Mouse (Mus musculus): ENCODE results near the gene Hp1bp3. TPM values are rescaled to one million over a fixed set of nuclear protein-coding genes. Genes with fewer than 3 reads are reported as not detected.

The Hp1bp3 gene
- polyA plus RNA-seq, 1 experiment from 2014 or later: 193 TPM

DNA sequence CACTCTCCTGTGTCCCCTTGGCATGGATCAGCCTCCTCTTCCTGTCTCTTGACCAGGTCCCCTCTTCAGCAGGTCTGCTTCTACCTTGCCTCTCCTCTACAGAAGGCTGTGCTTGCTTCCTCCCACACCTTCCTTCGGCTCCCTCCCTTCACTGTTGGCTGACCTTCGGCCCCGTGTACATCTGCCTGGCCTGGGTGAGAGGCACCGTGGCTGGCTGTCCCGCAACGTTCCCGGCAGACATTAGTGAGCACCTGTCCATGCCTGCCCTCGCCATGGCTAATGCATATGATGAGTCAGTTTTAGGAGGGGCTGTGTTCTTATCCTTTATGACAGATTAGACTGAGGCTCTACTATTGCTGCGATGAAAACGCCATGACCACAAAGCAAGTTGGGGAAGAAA lies 51.8 kb downstream of the Hp1bp3 start:
- Histone ChIP-seq H3K4me3 (replicated peaks) (no peak overlapping the region), H3K9ac (replicated peaks) (no peak overlapping the region), H3K9me3 (no peaks in the 10 kb centered on the region), H3K27me3 (peaks cover 33% of the 10 kb centered on the region), H3K4me1 (replicated peaks) (0 out of 2 replicates have a peak, but pooled peaks cover 3% of the 10 kb centered on the region), H3K27ac (no peak overlapping the region), H3K4me2 (no peak overlapping the region), H3K36me3 (no peaks in the 10 kb centered on the region)
- ATAC-seq (ENCODE audit: insufficient number of reproducible peaks, insufficient read depth, low FRiP score, low TSS enrichment, low read depth): no peak
- 85% methylated on average over 10 of the region's 10 CpGs for WGBS

DNA sequence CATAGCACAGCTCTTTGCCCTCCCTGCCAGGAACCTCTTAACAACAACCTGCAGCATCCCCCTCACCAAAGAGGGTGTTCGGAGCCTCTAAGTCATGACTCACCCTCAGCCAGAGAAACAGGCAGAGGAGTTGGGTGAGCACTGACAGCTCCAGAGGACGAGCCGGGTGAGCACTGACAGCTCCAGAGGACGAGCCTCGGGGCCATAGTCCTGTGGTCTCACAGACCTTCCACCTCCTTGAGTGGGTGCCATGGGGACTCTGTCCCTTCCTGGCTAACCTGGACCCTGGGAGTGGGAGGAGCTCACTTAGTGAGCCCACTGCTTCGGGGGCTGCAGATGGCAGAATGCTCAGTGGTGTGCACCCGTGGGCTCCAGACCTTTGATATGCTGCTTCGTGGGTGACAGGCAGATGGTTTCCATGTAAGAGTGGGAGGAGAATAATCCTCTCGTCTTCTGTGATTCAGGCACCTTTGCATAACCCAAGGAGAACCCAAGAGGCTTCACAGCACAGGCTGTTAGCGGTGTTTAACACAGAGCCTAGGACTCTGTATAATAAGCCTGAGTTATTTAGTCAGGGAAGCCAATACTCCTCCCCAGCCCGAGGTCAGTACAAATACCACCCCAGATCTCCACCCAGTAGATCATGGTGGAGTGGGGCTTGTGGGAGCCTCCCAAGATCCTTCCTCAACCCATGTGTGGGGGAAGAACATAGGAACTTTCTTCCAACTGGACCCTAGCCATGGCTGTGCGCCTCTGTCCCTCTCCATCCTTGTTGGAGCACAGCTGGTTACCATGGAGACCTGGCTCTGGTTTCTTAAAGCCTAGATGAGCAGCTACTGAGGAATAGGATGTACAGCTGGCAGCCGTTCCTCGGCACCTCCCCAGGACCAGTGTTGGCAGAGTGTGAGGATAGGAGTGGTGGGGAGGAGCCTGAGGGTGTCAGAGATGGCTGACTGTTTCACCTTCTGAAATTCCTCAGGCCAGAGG lies 56.2 kb downstream of the Hp1bp3 start:
- Histone ChIP-seq H3K4me3 (replicated peaks) (no peak overlapping the region), H3K4me2 (no peak overlapping the region), H3K27me3 (peaks cover 12% of the 10 kb centered on the region), H3K27ac (no peak overlapping the region), H3K4me1 (replicated peaks) (no peaks in the 10 kb centered on the region), H3K36me3 (no peaks in the 10 kb centered on the region), H3K9me3 (no peaks in the 10 kb centered on the region), H3K9ac (replicated peaks) (no peak overlapping the region)
- whole genome bisulfite sequencing: 68% methylated on average over 14 of the region's 14 CpGs
- no peak for ATAC-seq (ENCODE audit: insufficient number of reproducible peaks, insufficient read depth, low FRiP score, low TSS enrichment, low read depth)

DNA sequence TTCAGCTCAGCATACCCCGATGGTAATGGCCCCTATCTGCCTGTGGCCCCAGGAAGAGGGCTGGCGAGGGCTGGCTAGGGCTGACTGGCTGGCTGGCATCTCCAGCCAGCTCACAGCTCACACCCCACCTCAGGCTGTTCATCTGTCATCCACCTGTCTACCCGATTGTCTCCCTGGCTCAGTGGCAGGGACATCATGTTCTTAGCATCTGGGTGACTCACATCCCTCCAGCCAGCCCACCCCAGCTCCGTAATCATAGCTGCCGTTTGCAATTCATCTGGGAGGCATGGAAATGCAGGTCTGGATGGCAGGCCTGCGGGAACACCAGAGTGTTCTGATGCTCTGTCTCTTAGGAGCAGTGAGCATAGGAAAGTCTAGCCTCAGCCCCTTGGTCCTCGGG lies 62.2 kb downstream of the Hp1bp3 start:
- Histone ChIP-seq H3K27ac (no peak overlapping the region), H3K36me3 (no peaks in the 10 kb centered on the region), H3K4me3 (replicated peaks) (no peak overlapping the region), H3K4me2 (no peak overlapping the region), H3K9me3 (no peaks in the 10 kb centered on the region), H3K27me3 (peaks cover 3% of the 10 kb centered on the region; the same call in 1 of the 2 replicates), H3K4me1 (replicated peaks) (no peaks in the 10 kb centered on the region), H3K9ac (replicated peaks) (no peak overlapping the region)
- WGBS: 66% methylated on average over 7 of the region's 7 CpGs
- ATAC-seq (ENCODE audit: insufficient number of reproducible peaks, insufficient read depth, low FRiP score, low TSS enrichment, low read depth): no peak

DNA sequence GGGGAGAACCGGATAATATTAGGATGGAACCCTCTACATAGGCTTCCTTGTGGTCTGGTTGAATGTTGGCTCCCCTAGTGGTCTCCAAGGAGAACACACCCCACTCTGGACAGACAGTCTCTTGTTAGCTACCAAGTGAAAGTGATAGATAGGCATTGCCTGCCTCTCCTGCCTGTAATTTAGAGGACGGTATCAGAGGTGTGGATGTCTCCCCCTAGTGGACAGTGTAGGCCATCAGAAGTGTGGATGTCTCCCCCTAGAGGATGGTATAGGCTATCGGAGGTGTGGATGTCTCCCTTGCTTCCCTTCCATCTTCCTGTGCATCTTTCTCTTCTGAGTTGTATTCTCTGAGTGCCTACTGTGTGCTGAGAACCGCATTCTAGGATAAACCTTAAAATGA lies 66.7 kb downstream of the Hp1bp3 start:
- no peak for ATAC-seq (ENCODE audit: insufficient number of reproducible peaks, insufficient read depth, low FRiP score, low TSS enrichment, low read depth)
- no peaks in the 10 kb centered on the region for H3K36me3 ChIP-seq
- H3K27ac ChIP-seq: no peak overlapping the region
- H3K9me3 ChIP-seq: no peaks in the 10 kb centered on the region
- H3K4me2 ChIP-seq: no peak overlapping the region
- no peaks in the 10 kb centered on the region; the same call in 1 of the 2 replicates for H3K27me3 ChIP-seq
- no peak overlapping the region for H3K4me3 ChIP-seq (replicated peaks)
- no peak overlapping the region for H3K9ac ChIP-seq (replicated peaks)
- H3K4me1 ChIP-seq (replicated peaks): no peaks in the 10 kb centered on the region
- WGBS: 28% methylated on average over 4 of the region's 4 CpGs

DNA sequence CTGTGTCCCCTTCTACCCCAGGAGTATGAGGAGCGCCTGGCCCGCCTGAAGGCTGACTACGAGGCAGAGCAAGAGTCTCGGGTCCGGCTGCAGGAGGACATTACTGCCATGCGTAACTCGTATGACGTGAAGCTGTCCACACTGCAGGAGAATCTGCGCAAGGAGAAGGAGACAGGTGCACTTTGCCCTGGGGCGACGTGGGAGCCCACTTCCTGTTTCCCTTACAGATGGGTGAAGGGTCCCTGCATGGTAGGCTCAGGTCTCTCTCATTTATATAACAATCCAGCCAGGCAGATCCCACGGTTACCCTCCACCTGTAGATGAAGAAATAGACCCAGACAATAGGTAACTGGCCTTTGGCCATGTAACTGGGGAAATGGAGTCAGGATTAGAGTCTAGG lies 70.3 kb downstream of the Hp1bp3 start:
- Histone ChIP-seq H3K36me3 (no peaks in the 10 kb centered on the region), H3K9ac (replicated peaks) (no peak overlapping the region), H3K4me3 (replicated peaks) (no peak overlapping the region), H3K27me3 (no peaks in the 10 kb centered on the region), H3K4me2 (no peak overlapping the region), H3K9me3 (no peaks in the 10 kb centered on the region), H3K27ac (no peak overlapping the region), H3K4me1 (replicated peaks) (no peaks in the 10 kb centered on the region)
- ATAC-seq (ENCODE audit: insufficient number of reproducible peaks, insufficient read depth, low FRiP score, low TSS enrichment, low read depth): no peak
- 84% methylated on average over 12 of the region's 12 CpGs for WGBS

DNA sequence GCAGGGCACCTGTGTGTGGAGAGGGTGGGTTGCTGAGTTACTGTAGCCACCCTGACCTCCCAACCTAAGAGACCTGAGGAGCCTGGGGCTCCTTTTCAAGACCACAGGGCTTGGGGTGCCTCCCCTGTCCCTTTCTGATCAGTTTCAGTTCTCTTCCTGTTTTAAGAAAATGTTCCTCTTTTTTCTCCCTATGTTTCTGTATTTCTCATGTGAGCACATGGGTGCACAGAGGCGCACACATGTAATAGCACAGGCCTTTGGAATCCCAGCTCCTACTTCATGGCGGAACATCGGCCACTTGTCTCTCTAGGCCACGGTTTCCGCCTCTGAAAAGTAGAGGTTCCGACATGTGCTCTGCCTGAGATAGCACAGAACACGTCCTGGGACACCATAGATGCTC lies 72.6 kb downstream of the Hp1bp3 start:
- no peaks in the 10 kb centered on the region for H3K9me3 ChIP-seq
- no peaks in the 10 kb centered on the region for H3K36me3 ChIP-seq
- no peak for ATAC-seq (ENCODE audit: insufficient number of reproducible peaks, insufficient read depth, low FRiP score, low TSS enrichment, low read depth)
- no peaks in the 10 kb centered on the region for H3K4me1 ChIP-seq (replicated peaks)
- H3K27me3 ChIP-seq: peaks cover 4% of the 10 kb centered on the region; the same call in 1 of the 2 replicates
- no peak overlapping the region for H3K27ac ChIP-seq
- no peak overlapping the region for H3K4me3 ChIP-seq (replicated peaks)
- H3K4me2 ChIP-seq: no peak overlapping the region
- H3K9ac ChIP-seq (replicated peaks): no peak overlapping the region
- 86% methylated on average over 7 of the region's 7 CpGs for WGBS

DNA sequence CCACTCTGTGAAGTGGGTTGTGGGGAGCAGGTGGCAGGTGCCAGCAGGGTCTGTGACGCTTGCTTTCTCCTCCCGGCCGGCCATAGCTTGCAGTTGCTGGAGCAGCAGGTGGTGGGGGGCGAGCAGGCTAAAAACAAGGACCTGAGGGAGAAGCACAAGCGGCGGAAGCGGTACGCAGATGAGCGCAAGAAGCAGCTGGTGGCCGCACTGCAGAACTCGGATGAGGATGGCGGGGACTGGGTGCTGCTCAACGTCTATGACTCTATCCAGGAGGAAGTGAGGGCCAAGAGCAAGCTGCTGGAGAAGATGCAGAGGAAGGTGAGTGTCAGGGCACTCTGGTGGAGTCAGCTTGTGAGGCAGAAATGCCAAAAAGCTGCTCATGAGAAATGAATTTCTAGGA lies 75.9 kb downstream of the Hp1bp3 start:
- Histone ChIP-seq H3K9me3 (no peaks in the 10 kb centered on the region), H3K27me3 (peaks cover 4% of the 10 kb centered on the region; the same call in 1 of the 2 replicates), H3K4me3 (replicated peaks) (no peak overlapping the region), H3K4me2 (no peak overlapping the region), H3K27ac (no peak overlapping the region), H3K4me1 (replicated peaks) (no peaks in the 10 kb centered on the region), H3K36me3 (no peaks in the 10 kb centered on the region), H3K9ac (replicated peaks) (no peak overlapping the region)
- WGBS: 88% methylated on average over 13 of the region's 13 CpGs
- no peak for ATAC-seq (ENCODE audit: insufficient number of reproducible peaks, insufficient read depth, low FRiP score, low TSS enrichment, low read depth)

DNA sequence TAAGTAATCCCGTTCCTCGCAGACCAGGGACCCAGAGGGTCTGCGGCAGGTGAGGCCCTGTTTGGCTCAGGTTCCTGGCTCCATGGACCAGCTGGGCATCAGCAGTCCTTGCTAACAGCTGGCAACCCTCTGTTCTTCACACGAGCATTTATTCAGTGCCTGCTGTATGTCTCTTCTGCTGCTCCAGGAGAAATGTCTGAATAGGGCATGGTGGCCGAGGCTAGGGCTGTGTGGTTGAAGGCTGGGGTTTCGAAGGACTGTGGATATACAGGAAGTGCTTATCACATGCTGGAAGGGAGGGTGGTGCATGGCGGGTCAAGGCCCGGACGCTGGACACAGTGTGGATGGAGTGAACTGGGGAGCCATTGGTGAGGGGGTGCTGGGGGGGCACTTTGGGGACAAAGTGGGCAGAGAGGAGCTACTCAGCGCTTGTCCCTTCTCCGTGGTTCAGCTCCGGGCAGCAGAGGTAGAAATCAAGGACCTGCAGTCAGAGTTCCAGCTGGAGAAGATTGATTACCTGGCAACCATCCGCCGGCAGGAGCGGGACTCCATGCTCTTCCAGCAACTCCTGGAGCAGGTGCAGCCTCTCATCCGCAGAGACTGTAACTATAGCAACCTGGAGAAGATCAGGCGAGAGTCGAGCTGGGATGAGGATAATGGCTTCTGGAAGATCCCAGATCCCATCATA lies 77.3 kb downstream of the Hp1bp3 start:
- Histone ChIP-seq H3K27me3 (peaks cover 4% of the 10 kb centered on the region; the same call in 1 of the 2 replicates), H3K36me3 (no peaks in the 10 kb centered on the region), H3K27ac (no peak overlapping the region), H3K9ac (replicated peaks) (no peak overlapping the region), H3K4me3 (replicated peaks) (no peak overlapping the region), H3K4me2 (no peak overlapping the region), H3K4me1 (replicated peaks) (no peaks in the 10 kb centered on the region), H3K9me3 (no peaks in the 10 kb centered on the region)
- no peak for ATAC-seq (ENCODE audit: insufficient number of reproducible peaks, insufficient read depth, low FRiP score, low TSS enrichment, low read depth)
- WGBS: 80% methylated on average over 18 of the region's 18 CpGs

DNA sequence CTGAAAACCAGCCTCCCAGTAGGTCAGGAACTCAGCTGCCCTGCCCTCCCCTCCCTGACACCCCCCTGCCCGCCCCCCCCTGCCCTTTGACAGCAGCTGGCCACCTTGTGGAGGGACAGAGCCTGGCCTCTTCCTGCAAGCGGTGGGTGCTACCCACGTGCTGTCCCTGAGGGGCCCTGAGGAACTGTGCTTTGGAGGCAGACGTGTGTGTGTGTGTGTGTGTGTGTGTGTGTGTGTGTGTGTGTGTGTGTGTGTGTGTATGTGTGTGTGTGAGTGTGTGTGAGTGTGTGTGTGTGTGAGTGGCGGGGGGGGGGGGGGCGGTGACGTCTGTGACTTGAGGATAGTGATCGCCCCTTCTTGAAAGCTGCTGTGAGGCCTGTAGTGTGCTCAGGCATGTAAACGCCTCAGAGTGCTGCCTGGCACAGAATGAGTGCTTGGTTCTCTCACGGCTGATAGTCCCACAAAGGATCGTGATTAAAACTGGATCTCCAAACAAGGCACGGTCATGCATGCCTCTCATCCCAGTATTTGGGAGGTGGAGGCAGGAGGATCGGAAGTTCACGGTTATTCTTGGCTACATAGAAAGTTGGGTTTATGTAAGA lies 78.0 kb downstream of the Hp1bp3 start:
- ATAC-seq (ENCODE audit: insufficient number of reproducible peaks, insufficient read depth, low FRiP score, low TSS enrichment, low read depth): no peak
- Histone ChIP-seq H3K9me3 (no peaks in the 10 kb centered on the region), H3K4me1 (replicated peaks) (no peaks in the 10 kb centered on the region), H3K27me3 (peaks cover 4% of the 10 kb centered on the region; the same call in 1 of the 2 replicates), H3K4me2 (no peak overlapping the region), H3K9ac (replicated peaks) (no peak overlapping the region), H3K36me3 (no peaks in the 10 kb centered on the region), H3K27ac (no peak overlapping the region), H3K4me3 (replicated peaks) (no peak overlapping the region)
- WGBS: 81% methylated on average over 10 of the region's 14 CpGs
